Mouse (Mus musculus): Measurements from ENCODE around the gene Tmem8. TPM values are rescaled to one million over a fixed set of nuclear protein-coding genes. Genes with fewer than 3 reads are reported as not detected.

Gene Tmem8
- polyA plus RNA-seq, 1 experiment from 2014 or later, result 14.0 TPM

GRCm38 (mm10) chr17:26137106-26137750 is 24.1 kb downstream of the Tmem8 start:
- DNase-seq (ENCODE audit: low spot score), result no peak
- no peaks in the 10 kb centered on the region for H3K9me3 ChIP-seq (replicated peaks; ENCODE audit: low read length)
- ATAC-seq (replicated peaks; ENCODE audit: low FRiP score, low read depth), result no peak
- no peak overlapping the region for H3K4me2 ChIP-seq (ENCODE audit: low read length)
- H3K27me3 ChIP-seq (ENCODE audit: insufficient read depth, low read length), result no peaks in the 10 kb centered on the region
- H3K27ac ChIP-seq, result no peak overlapping the region
- no peak overlapping the region for H3K4me3 ChIP-seq (replicated peaks; ENCODE audit: low read depth, low read length)
- peaks cover 10% of the 10 kb centered on the region; the same call in 1 of the 2 replicates for H3K4me1 ChIP-seq (replicated peaks; ENCODE audit: insufficient read depth, low read length)
- H3K36me3 ChIP-seq (ENCODE audit: insufficient read depth, low read length), result no peaks in the 10 kb centered on the region
- 79% methylated on average over 11 of the region's 11 CpGs for WGBS
- no peak for TF ChIP-seq CTCF (IDR thresholded peaks at IDR 0.05; ENCODE audit: low read depth)
- H3K9ac ChIP-seq (ENCODE audit: low read depth, low read length), result no peak overlapping the region

GRCm38 (mm10) chr17:26137751-26138130 is 24.6 kb downstream of the Tmem8 start:
- H3K36me3 ChIP-seq (ENCODE audit: insufficient read depth, low read length), result 0 out of 2 replicates have a peak, but pooled peaks cover under 1% of the 10 kb centered on the region
- no peak for DNase-seq (ENCODE audit: low spot score)
- no peak for ATAC-seq (replicated peaks; ENCODE audit: low FRiP score, low read depth)
- H3K4me2 ChIP-seq (ENCODE audit: low read length), result peak overlapping the region; percentile 83
- no peaks in the 10 kb centered on the region for H3K9me3 ChIP-seq (replicated peaks; ENCODE audit: low read length)
- 74% methylated on average over 2 of the region's 2 CpGs for WGBS
- peak overlapping the region; percentile 37; the same call in 1 of the 2 replicates for H3K27ac ChIP-seq
- H3K9ac ChIP-seq (ENCODE audit: low read depth, low read length), result peak overlapping the region; percentile 44; the same call in 1 of the 2 replicates
- peaks cover 10% of the 10 kb centered on the region; the same call in 1 of the 2 replicates for H3K4me1 ChIP-seq (replicated peaks; ENCODE audit: insufficient read depth, low read length)
- no peak for TF ChIP-seq CTCF (IDR thresholded peaks at IDR 0.05; ENCODE audit: low read depth)
- no peaks in the 10 kb centered on the region for H3K27me3 ChIP-seq (ENCODE audit: insufficient read depth, low read length)
- 0 out of 2 replicates have a peak overlapping the region, but pooled peaks have one; percentile 92 for H3K4me3 ChIP-seq (replicated peaks; ENCODE audit: low read depth, low read length)

- Histone ChIP-seq H3K27me3 (ENCODE audit: insufficient read depth, low read length) (no peaks in the 10 kb centered on the region), H3K4me2 (ENCODE audit: low read length) (peak within 1 kb of the TSS; percentile 83), H3K27ac (peak within 1 kb of the TSS; percentile 97), H3K4me1 (replicated peaks; ENCODE audit: insufficient read depth, low read length) (peaks cover 10% of the 10 kb centered on the region; the same call in 1 of the 2 replicates), H3K9me3 (replicated peaks; ENCODE audit: low read length) (no peaks in the 10 kb centered on the region), H3K9ac (ENCODE audit: low read depth, low read length) (peak within 1 kb of the TSS; percentile 99), H3K4me3 (replicated peaks; ENCODE audit: low read depth, low read length) (peak within 1 kb of the TSS; percentile 92), H3K36me3 (ENCODE audit: insufficient read depth, low read length) (0 out of 2 replicates have a peak, but pooled peaks cover 6% of the 10 kb centered on the region)
- ATAC-seq (replicated peaks; ENCODE audit: low FRiP score, low read depth) (peak; percentile 96), DNase-seq (ENCODE audit: low spot score) (peak; percentile 98)
- TF ChIP-seq CTCF (IDR thresholded peaks at IDR 0.05; ENCODE audit: low read depth), result peak; percentile 64
- WGBS, result under 1% methylated on average over 37 of the region's 42 CpGs
Measured at GRCm38 (mm10) chr17:26138239-26138836, 25.2 kb downstream of the Tmem8 start, which contains the start of gene Axin1. Gene Axin1 (plus strand): TSS chr17:26138688.

- H3K4me1 ChIP-seq (replicated peaks; ENCODE audit: insufficient read depth, low read length), result peaks cover 10% of the 10 kb centered on the region; the same call in 1 of the 2 replicates
- peak overlapping the region; percentile 83 for H3K4me2 ChIP-seq (ENCODE audit: low read length)
- H3K27ac ChIP-seq, result peak overlapping the region; percentile 97
- H3K27me3 ChIP-seq (ENCODE audit: insufficient read depth, low read length), result no peaks in the 10 kb centered on the region
- peak; percentile 77 for ATAC-seq (replicated peaks; ENCODE audit: low FRiP score, low read depth)
- peak overlapping the region; percentile 92 for H3K4me3 ChIP-seq (replicated peaks; ENCODE audit: low read depth, low read length)
- WGBS, result 1% methylated on average over 53 of the region's 58 CpGs
- peak; percentile 45 for DNase-seq (ENCODE audit: low spot score)
- H3K36me3 ChIP-seq (ENCODE audit: insufficient read depth, low read length), result 0 out of 2 replicates have a peak, but pooled peaks cover 6% of the 10 kb centered on the region
- no peaks in the 10 kb centered on the region for H3K9me3 ChIP-seq (replicated peaks; ENCODE audit: low read length)
- H3K9ac ChIP-seq (ENCODE audit: low read depth, low read length), result peak overlapping the region; percentile 99
- TF ChIP-seq CTCF (IDR thresholded peaks at IDR 0.05; ENCODE audit: low read depth), result no peak
Measured at GRCm38 (mm10) chr17:26138901-26139381, 25.8 kb downstream of the Tmem8 start.

- TF ChIP-seq CTCF (IDR thresholded peaks at IDR 0.05; ENCODE audit: low read depth), result no peak
- Histone ChIP-seq H3K27me3 (ENCODE audit: insufficient read depth, low read length) (no peaks in the 10 kb centered on the region), H3K4me1 (replicated peaks; ENCODE audit: insufficient read depth, low read length) (peaks cover 9% of the 10 kb centered on the region; the same call in 1 of the 2 replicates), H3K36me3 (ENCODE audit: insufficient read depth, low read length) (0 out of 2 replicates have a peak, but pooled peaks cover 14% of the 10 kb centered on the region), H3K9ac (ENCODE audit: low read depth, low read length) (no peak overlapping the region), H3K9me3 (replicated peaks; ENCODE audit: low read length) (no peaks in the 10 kb centered on the region), H3K27ac (no peak overlapping the region), H3K4me3 (replicated peaks; ENCODE audit: low read depth, low read length) (no peak overlapping the region), H3K4me2 (ENCODE audit: low read length) (no peak overlapping the region)
- ATAC-seq (replicated peaks; ENCODE audit: low FRiP score, low read depth) (no peak), DNase-seq (ENCODE audit: low spot score) (no peak)
- 80% methylated on average over 4 of the region's 4 CpGs for WGBS
Measured at GRCm38 (mm10) chr17:26142796-26143195, 29.7 kb downstream of the Tmem8 start.

GRCm38 (mm10) chr17:26143386-26143785 is 30.3 kb downstream of the Tmem8 start:
- no peak for ATAC-seq (replicated peaks; ENCODE audit: low FRiP score, low read depth)
- no peak overlapping the region for H3K9ac ChIP-seq (ENCODE audit: low read depth, low read length)
- 92% methylated on average over 5 of the region's 5 CpGs for WGBS
- TF ChIP-seq CTCF (IDR thresholded peaks at IDR 0.05; ENCODE audit: low read depth), result no peak
- no peak overlapping the region for H3K4me2 ChIP-seq (ENCODE audit: low read length)
- no peaks in the 10 kb centered on the region for H3K27me3 ChIP-seq (ENCODE audit: insufficient read depth, low read length)
- no peak overlapping the region for H3K27ac ChIP-seq
- no peak for DNase-seq (ENCODE audit: low spot score)
- 0 out of 2 replicates have a peak, but pooled peaks cover 18% of the 10 kb centered on the region for H3K36me3 ChIP-seq (ENCODE audit: insufficient read depth, low read length)
- no peaks in the 10 kb centered on the region for H3K9me3 ChIP-seq (replicated peaks; ENCODE audit: low read length)
- H3K4me1 ChIP-seq (replicated peaks; ENCODE audit: insufficient read depth, low read length), result peaks cover 5% of the 10 kb centered on the region; the same call in 1 of the 2 replicates
- no peak overlapping the region for H3K4me3 ChIP-seq (replicated peaks; ENCODE audit: low read depth, low read length)
